Mouse (Mus musculus) kidney, adult 2 months (tissue): ENCODE measurements around the gene Ppp1r13b. TPM values are rescaled to one million over a fixed set of nuclear protein-coding genes. Genes with fewer than 3 reads are reported as not detected.

Source experiments
- DNase-seq: peaks from one replicate; pipeline ENCODE4 v3.0.0; 2021
- H3K27ac ChIP-seq: fragments of 200-500 bp; 2 replicates; pipeline ENCODE4 v1.5.1; 2012; ENCODE audit warnings: low read depth, low read length, control low read depth, inconsistent platforms; ENCODE audit not compliant: insufficient read depth
- H3K27me3 ChIP-seq: fragments of 200-500 bp; replicated peaks from 2 replicates; pipeline ENCODE4 v1.6.1; 2012; ENCODE audit warnings: mild to moderate bottlenecking, moderate library complexity, low read length, inconsistent platforms; ENCODE audit not compliant: control insufficient read depth, insufficient read depth
- H3K36me3 ChIP-seq: fragments of 200-500 bp; 2 replicates; pipeline ENCODE4 v1.6.1; 2012; ENCODE audit warnings: mild to moderate bottlenecking, moderate library complexity, low read length, inconsistent platforms; ENCODE audit not compliant: control insufficient read depth, insufficient read depth
- H3K4me1 ChIP-seq: fragments of 200-500 bp; 2 replicates; pipeline ENCODE4 v1.6.1; 2011; ENCODE audit warnings: low read length; ENCODE audit not compliant: control insufficient read depth, insufficient read depth
- H3K4me3 ChIP-seq: fragments of 200-500 bp; 2 replicates; pipeline ENCODE4 v1.5.1; 2011; ENCODE audit warnings: mild to moderate bottlenecking, low read depth, low read length, control low read depth; ENCODE audit not compliant: insufficient read depth
- CTCF ChIP-seq: fragments of 200-500 bp; conservative IDR thresholded peaks from 2 replicates; pipeline ENCODE4 v1.5.1; 2011; ENCODE audit warnings: low read depth, mild to moderate bottlenecking, control low read depth, low read length, moderate library complexity, mixed read lengths; ENCODE audit not compliant: insufficient read depth, insufficient read length
- POLR2A ChIP-seq: fragments of 200-500 bp; IDR thresholded peaks from one replicate; pipeline ENCODE4 v1.6.1; 2011; ENCODE audit warnings: low read depth, low read length, control low read depth
- WGBS: fragments of 180-500 bp; shearing (Covaris S2); methylation state at CpG from one replicate; pipeline ENCODE4 v1.1.7; 2018; 5-methylcytosine and 5-hydroxymethylcytosine counted together
- polyA plus RNA-seq: library from polyadenylated mRNA; depleted of rRNA; stranded (reverse); fragments of >200 nt; gene quantifications from 2 replicates; pipeline ENCODE4 v1.2.3, GENCODE M21; 2012

Gene Ppp1r13b
- polyA plus RNA-seq, 1 experiment = 11.7 TPM

- Histone ChIP-seq H3K27me3 (no peaks in the 10 kb centered on the region), H3K27ac (no peak overlapping the region), H3K4me1 (no peaks in the 10 kb centered on the region), H3K36me3 (no peaks in the 10 kb centered on the region; the same call in 1 of the 2 replicates), H3K4me3 (no peak overlapping the region)
- TF ChIP-seq POLR2A (no peak), CTCF (no peak)
- WGBS = 80% methylated on average over 15 of the region's 15 CpGs
- no peak for DNase-seq
Measured at GRCm38 (mm10) chr12:111842565-111843433, 65.1 kb downstream of the Ppp1r13b start.

GRCm38 (mm10) chr12:111833457-111833856, 74.5 kb downstream of the Ppp1r13b start:
- no peak for DNase-seq
- H3K4me3 ChIP-seq = no peak overlapping the region
- TF ChIP-seq CTCF (no peak), POLR2A (no peak)
- H3K4me1 ChIP-seq = no peaks in the 10 kb centered on the region
- no peak overlapping the region for H3K27ac ChIP-seq
- 74% methylated on average over 10 of the region's 10 CpGs for WGBS
- no peaks in the 10 kb centered on the region for H3K27me3 ChIP-seq
- H3K36me3 ChIP-seq = no peaks in the 10 kb centered on the region; the same call in 1 of the 2 replicates

GRCm38 (mm10) chr12:111832643-111833042, 75.3 kb downstream of the Ppp1r13b start:
- H3K4me3 ChIP-seq = no peak overlapping the region
- no peaks in the 10 kb centered on the region; the same call in 1 of the 2 replicates for H3K36me3 ChIP-seq
- H3K27me3 ChIP-seq = no peaks in the 10 kb centered on the region
- no peak overlapping the region for H3K27ac ChIP-seq
- TF ChIP-seq CTCF (no peak), POLR2A (no peak)
- no peaks in the 10 kb centered on the region for H3K4me1 ChIP-seq
- no peak for DNase-seq
- 84% methylated on average over 5 of the region's 5 CpGs for WGBS

GRCm38 (mm10) chr12:111830375-111830774, 77.5 kb downstream of the Ppp1r13b start:
- 83% methylated on average over 10 of the region's 10 CpGs for WGBS
- DNase-seq = no peak
- Histone ChIP-seq H3K27ac (no peak overlapping the region), H3K36me3 (no peaks in the 10 kb centered on the region; the same call in 1 of the 2 replicates), H3K27me3 (no peaks in the 10 kb centered on the region), H3K4me1 (no peaks in the 10 kb centered on the region), H3K4me3 (no peak overlapping the region)
- TF ChIP-seq CTCF (no peak), POLR2A (no peak)

- no peaks in the 10 kb centered on the region; the same call in 1 of the 2 replicates for H3K36me3 ChIP-seq
- DNase-seq = no peak
- H3K4me1 ChIP-seq = no peaks in the 10 kb centered on the region
- no peak overlapping the region for H3K27ac ChIP-seq
- no peaks in the 10 kb centered on the region for H3K27me3 ChIP-seq
- 87% methylated on average over 9 of the region's 9 CpGs for WGBS
- no peak overlapping the region for H3K4me3 ChIP-seq
- no peak for TF ChIP-seq POLR2A
- TF ChIP-seq CTCF = no peak
Measured at GRCm38 (mm10) chr12:111829954-111830353, 78.0 kb downstream of the Ppp1r13b start.

GRCm38 (mm10) chr12:111829447-111829846, 78.5 kb downstream of the Ppp1r13b start:
- no peaks in the 10 kb centered on the region; the same call in none of the 2 replicates for H3K36me3 ChIP-seq
- H3K4me1 ChIP-seq = no peaks in the 10 kb centered on the region
- H3K27ac ChIP-seq = no peak overlapping the region
- DNase-seq = no peak
- no peak for TF ChIP-seq POLR2A
- H3K27me3 ChIP-seq = no peaks in the 10 kb centered on the region
- WGBS = 87% methylated on average over 5 of the region's 5 CpGs
- no peak overlapping the region for H3K4me3 ChIP-seq

- H3K36me3 ChIP-seq = no peaks in the 10 kb centered on the region; the same call in none of the 2 replicates
- H3K4me3 ChIP-seq = no peak overlapping the region
- no peaks in the 10 kb centered on the region for H3K4me1 ChIP-seq
- no peak for DNase-seq
- TF ChIP-seq POLR2A (no peak), CTCF (no peak)
- H3K27ac ChIP-seq = no peak overlapping the region
- WGBS = 84% methylated on average over 12 of the region's 12 CpGs
- H3K27me3 ChIP-seq = no peaks in the 10 kb centered on the region
Measured at GRCm38 (mm10) chr12:111827556-111827955, 80.4 kb downstream of the Ppp1r13b start.
